Mouse (Mus musculus) cerebellum, postnatal 25 days (tissue): ENCODE results near the gene Fam199x.

Experiments used
- DNase-seq, 2 experiments: peaks; one replicate each; pipeline ENCODE4 v3.0.0; 2021; ENCODE audit warnings: mixed read lengths in 2 of 2

Fam199x gene

DNA sequence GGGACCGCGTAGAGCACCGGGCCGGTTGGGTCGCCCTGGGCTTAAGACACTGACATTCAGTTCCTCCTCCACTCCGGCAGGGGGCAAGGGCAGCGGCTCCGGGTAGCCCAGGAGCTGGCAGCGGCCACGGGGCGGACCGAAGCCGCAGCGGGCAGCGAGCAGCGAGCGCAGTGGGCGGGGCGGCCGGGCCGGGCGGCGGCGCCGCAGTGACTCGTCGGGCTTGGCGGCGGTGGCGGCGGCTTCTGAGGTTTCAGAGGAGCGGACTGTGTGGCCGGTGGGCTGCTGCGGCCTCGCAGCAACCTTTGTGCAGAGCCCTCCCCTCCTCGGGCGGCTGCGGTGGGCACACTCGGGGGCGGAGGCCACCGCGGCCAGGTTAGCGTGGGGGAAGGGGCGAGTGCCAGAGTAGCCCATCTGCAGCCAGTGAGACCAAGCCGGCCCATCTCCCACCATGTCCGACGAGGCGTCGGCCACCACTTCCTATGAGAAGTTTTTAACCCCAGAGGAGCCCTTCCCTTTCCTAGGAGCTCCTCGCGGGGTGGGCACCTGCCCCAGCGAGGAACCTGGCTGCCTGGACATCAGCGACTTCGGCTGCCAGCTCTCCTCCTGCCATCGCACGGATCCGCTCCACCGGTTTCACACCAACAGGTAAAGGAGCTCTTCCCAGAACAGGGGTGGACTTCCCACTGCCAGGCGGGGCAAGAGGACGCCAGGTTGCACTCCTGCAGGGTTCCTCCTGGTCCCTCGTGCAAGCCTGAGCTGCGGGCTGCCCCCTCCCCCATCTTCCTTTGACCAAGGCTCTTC is at the start of gene Fam199x:
Gene Fam199x (plus strand): TSS at position 170 of the 801 bp plus-strand sequence.
- peak; percentile 78 to 90 for DNase-seq

DNA sequence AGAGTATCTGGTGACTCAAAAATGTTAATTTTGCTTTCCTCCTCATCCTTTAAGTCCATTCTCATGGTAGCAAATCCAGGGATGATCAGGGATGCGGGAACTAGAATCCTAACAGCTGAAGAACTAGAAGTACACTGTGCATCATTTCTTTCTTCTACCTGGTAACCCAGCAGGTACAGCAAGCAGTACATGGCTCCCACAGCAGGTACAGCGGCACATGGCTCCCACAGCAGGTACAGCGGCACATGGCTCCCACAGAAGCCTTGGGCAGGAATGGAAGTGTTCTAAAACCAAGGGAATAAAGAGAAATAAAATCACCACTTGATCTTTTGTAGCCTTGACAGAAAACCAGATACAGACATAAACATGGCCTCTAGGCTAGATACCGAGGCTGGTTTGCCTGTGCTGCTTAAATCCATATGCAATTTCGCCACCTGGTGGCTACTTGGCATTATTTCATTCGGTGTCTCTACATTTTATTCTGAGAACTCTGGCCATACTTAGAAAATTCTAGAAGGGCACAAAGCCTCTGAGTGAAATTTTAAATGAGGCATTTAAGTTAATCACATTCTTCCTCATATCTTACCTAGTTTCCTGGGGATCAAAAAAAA is 34.2 kb upstream of the Fam199x start:
- DNase-seq: peak; percentile 49 to 74

DNA sequence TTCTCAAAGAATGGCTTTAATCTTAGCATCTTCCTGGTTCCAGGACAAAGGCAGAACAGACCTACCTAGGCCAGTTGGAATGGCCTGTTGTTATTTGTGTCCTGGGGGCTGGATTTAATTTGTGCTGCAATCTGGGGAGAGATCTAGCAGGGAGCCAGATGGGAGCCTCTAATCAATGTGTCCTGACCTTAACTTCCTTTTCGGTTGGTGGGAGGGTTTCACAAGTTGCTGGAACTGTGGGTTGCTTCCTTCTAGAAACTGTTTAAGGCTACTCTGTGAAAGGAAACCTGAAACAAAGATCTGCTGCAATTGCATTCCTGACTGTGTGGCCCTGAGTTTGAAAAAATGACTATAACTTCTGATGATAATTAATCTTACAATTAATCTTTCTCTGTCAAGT is 31.7 kb upstream of the Fam199x start:
- no peak for DNase-seq

DNA sequence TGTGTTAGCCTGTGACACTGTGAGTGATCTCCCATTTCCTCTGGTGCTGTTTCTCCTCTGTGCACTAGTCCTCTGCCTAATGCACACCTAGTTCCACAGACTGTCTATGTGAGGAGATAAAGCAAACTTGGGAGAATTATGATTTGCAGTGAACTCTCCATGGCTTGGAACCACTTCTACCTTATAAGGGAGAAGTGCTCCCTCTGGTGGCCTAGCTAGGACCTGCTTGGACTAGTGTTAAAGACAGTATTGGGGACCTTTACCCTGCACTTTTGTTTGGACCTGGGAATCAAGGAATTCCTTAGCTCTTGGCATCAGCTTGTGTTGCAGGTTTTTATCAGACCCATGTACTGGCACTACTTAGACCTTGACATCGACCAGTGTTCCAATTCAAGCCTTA is 30.1 kb upstream of the Fam199x start:
- peak; percentile 56 to 80 for DNase-seq

DNA sequence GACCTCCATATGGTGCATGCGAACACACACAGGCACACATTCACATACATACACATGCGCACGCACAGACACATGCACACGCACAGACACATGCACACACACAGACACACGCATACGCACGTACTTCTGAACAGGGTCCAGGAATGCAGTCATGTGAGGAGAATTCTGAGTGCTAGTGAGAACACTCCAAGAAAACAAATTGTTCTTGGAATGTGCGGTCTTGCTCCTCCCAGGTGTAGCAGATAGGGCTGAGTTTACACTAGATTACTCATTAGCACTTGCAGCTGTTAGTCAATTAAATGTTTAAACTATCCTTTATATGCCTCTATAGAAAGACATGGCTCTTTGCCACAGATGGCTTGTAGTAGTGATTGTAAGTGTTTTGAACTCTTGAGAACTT is 18.5 kb upstream of the Fam199x start:
- no peak for DNase-seq

DNA sequence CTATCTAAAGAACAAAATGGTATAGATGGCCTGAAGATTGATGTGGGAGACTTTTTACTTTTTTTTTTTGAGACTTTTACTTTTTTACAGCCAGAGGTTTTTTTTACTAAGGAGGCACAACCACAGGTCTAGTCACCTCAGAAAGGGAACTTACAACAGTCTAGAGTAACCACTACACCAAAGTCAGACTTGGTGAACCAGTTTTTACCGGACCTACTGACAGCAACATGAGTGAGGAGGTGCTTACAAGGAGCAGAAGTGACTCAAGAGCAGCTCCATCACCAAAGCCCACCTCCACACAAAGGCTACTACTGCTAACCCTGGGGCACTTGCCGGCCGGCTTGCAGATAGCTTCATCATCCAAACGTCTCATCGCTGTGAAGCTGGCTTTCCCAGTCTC is 17.7 kb upstream of the Fam199x start:
- DNase-seq: no peak

DNA sequence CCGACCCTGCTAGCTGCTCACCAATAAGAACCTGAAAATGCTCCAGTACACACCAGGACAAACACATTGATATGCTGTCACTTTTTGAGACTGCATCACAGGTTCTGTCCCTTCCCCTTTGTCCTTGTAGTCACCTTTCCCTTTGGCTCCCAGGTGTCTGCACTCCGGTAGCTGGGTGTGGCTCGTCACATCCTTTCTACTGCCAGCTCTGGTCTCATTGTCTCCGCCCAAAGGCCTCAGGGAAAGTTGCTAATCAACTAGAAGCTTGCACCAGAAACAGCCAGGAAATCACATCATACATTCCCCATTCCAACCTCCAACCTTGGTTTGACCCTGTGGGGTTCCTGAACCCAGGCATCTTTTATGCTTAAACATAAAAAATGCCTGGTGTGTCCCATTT is 15.1 kb upstream of the Fam199x start:
- DNase-seq: no peak

DNA sequence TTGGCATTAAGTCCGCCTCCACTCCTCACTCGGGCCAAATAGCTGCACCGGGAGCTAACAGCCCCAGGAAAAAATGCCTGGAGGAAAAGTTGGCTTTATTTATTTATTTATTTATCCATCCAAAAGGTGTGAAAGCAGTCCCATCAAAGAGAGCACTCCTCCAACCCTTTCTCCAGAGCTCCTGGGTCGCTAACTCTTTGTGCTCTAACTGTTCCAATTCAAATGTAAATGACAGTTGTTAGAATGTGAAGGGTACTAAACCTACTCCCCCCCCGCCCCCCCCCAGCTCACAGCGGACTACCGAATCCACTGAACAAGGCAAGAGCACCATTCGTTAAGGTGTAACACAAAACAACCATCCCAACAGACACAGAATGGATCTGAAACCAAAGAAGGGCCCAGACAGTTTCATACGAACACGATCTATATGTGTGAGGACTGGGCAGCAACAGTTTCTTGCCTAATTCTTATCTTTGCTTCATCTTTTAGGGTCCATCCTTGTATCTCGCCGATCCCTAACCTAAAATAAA is 11.9 kb upstream of the Fam199x start:
- no peak for DNase-seq

DNA sequence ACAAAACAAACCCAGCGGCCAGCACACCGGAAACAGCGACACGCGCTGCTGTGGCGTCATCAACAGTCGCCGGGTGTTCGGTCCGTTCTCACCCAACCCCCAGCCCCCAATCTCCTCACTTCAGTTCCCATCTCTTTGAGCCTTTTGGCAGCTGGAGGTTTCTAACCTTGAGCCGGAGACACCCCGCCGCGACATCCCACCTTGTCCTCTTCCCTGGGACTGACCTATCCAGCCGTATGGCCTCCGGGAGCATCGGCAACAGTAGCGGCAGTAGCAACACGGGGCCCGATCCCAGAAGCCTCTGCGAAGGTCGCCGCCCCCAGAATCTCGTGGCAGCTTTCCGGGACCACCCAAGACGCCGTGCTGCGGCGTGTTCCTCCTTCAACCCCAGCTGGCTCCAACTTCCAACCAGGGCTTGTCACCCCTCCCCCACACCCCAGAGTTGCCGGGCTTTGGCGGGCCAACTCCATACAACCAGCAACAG is 11.4 kb upstream of the Fam199x start, which contains the start of gene Slc25a53:
Gene Slc25a53 (minus strand): TSS at position 303 of the 484 bp plus-strand sequence.
- DNase-seq: peak; percentile 86 to 90

DNA sequence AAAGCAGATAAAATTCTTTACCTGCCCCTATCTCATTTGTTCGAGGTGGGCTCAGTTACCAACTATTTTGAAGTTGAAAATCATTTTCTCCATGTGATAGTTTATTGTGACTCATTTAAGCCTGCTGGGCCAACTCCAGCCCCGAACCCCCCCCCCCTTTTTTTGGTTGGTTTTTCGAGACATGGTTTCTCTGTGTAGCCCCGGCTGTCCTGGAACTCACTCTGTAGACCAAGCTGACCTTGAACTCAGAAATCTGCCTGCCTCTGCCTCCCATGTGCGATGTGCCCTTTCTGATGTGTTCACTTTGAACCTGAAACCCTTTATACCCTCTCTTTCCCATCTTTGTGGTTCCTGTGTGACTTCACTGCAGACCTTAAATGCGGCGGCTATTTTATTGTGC is 10.9 kb upstream of the Fam199x start:
- no peak for DNase-seq

DNA sequence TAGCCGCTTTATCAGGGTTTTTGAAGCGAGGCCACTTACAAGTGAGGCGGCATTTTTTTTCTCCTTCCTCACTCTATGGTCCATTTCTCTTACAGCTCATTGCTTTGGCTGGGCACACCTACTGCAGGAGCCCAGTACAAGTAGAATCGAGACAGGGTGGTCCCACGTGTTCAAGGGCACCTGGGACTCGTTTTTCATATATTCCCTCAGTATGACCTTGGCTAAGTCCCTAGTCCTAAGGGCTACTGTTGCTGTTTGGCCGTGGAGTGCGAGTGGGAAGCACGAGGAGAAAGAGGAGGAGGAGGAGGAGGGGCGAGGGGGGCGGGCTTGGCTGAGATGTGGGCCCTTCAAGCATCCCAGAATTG is 352 bp upstream of the Fam199x start:
- no peak for DNase-seq

DNA sequence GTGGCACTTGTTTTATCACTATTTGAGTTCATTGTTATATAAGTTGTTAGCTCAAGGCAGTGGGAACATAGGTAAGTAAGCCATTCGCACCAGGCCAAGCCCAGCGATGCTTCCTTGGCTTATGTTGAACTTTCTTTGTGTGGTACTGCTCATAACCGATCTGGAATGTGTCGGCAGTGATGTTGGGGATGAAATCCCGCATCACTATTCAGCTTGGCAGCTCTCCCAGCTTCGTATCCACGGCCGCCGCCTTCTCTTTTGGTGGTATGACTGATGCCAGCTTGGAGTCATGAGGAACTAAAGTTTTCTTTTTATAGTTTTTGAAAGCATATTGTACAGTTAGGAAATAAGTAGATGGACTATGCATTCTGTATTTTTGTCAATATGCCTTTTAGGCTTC is 13.8 kb downstream of the Fam199x start:
- no peak for DNase-seq

DNA sequence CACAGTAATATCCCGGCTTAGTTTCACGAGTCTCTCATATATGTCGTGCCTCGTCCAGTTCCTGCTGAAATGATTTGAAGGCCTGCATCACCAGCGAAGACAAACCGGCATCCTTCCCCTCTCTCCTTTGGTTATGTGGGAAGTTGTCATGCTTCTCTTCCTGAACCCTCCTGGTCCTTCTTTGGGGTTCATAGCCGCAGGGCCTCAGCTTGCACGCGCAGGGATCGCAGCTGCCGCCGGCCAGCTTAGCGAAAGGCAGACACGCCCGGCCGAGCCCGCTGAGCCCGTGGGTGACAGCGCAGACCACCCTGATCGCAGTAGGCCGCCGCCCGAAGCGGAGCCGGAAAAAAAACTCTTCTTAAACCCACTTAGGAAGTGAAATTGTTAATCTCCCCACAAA is 55.1 kb downstream of the Fam199x start:
- no peak for DNase-seq

DNA sequence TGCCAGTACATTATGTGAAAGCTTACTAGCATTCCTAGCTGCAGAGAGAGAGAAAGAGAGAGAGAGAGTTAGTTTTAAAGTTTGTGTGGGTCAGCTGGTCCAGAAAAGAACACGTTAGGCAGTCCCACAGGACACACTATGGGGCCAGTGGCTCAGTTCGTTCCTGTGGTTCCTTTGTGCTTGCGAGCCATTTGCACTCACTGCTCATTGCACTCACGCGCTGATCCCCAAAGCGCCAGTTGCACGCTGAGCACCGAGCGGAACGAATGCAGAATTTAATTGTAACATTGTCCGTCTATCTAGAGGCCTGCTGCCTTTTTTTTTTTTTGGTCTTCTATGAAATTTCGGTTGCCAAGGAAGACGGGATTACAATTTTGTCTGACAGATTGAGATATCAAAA is 57.1 kb downstream of the Fam199x start:
- DNase-seq: no peak

DNA sequence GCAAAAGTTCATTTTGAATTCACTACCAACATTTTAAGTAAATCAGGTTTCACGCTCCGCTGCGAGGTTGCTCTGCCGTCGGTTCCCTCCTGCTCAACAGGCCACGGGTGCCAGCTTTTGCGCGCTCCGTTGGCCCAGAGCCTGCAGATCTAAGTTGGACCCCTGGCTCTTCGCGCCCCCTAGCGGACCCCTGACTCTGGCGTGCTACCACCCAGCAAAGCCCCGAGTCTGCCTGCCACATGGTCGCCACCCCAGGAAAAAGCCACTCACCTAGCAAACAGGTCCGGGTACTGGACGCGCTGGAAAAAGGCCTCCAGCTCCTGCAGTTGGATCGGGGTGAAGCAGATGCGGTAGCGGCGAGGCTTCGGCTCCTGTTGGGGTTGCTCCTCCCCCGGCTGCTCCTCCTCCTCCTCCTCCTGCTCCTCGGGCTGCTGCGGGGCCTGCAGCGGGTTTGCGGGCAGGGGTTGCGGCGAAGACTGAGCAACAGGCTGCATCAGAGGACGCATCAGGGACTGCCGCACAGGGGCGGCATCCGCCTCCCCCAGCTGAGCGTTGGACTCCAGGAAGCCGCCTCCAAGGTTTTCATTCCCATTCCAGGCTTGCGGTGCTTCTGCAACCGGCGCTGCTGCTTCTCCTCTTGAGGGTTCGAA is 68.8 kb downstream of the Fam199x start:
- DNase-seq: peak in 1 of 2 experiments; percentile 13

DNA sequence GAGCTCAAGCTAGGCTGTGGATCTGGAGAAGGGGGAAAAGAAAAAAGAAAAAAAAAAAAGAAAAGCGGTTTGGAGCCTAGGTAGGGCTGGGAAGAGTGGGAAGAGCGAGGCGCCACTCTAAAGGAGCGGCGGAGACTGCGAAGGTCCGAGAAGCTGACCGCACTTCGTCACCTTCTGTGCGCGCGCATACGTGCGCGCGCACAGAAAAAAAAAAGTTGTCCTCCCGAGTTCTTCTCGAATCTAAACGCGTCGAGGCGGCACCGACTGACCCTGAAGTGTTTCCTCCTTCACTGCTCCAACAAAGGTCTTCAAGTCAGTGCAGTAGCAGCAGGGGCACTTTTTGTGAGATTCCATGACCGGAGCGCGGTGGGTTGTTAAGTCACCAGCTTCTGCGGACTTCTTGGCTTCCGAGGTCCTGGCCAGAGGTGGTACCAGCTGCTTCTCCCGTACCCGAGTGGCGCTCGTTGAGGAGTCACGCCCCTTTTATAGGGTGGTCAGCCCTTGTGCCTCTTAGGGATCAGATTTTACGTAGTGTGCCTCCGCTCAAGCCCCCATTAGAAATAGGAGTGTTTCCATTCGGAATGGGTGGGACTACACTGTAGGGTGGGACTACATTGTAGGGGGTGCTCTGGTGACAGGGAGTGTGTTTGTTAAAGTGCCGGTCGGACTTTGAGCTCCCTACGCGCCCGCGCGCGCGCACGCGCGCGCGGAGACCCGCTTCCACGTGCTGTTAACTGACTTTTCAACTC is 70.5 kb downstream of the Fam199x start:
- DNase-seq: no peak

DNA sequence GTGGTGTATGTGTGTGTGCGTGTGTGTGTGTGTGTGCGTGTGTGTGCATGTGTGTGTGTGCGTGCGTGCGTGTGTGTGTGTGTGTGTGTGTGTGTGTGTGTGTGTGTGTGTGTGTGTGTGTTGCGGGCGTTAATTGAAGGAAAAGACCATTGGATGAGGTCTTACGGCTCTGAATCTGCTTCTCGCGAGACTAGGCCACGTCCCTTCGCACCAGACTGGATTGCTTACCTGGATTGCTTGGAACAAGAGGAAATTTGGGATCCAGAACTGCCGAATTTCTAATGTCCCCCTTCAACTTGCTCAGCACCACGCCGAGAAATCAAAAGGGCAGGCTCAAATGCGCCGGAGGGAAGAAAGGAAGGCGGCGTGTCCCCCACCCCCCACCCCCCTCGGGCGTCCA is 72.3 kb downstream of the Fam199x start, which contains the start of gene Esx1:
Gene Esx1 (minus strand): TSS at position 366 of the 400 bp plus-strand sequence.
- no peak for DNase-seq

DNA sequence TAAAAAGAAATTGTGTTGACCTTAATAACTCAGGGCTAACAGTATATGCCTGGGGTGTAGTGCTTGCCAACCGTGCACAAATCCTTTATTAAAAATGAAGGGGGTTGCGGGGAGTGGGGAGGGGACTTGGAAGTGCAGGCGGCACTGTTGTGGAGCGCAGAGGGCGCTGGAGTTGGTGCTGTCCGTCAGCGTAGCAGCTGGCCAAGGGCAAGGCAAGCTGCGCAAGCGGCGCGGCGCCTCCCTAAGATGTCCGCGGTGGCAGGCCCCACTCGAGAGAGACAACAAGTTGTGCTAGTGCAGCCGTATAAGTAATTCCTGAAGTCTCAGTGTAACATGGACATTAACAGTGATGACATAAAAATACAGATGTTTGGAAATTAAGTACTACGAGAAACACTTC is 78.1 kb downstream of the Fam199x start:
- no peak for DNase-seq
